Mouse (Mus musculus): Measurements from ENCODE around the gene Snx11.

DNA sequence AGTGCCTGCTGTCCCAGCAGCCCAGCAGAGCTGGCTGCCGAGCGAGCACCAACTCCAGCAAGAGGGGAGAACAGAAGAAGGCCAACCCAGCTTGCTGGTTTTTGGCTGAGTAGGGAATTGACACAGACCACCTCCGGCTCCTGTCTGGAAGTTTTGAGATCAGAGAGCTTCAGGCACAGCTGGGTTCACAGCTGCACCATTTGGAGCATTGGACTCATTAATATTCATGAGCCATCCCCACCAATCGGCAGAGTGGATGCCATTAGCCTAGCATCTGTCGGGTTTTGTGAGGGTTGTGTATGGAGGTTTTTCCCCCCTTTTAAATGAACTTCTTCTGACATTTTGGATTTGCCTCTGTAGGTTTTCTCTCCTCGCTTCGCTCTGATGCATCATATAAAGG lies 10.3 kb downstream of the Snx11 start:
- TF ChIP-seq POLR2A (IDR thresholded peaks at IDR 0.05; ENCODE audit: extremely low read depth, insufficient read depth, low read length) (no peak), CTCF (IDR thresholded peaks at IDR 0.05; ENCODE audit: low read depth, low read length) (no peak)

Measured in liver, adult 2 months (tissue).